Mouse (Mus musculus): ENCODE results near the gene Fntb. TPM values are rescaled to one million over a fixed set of nuclear protein-coding genes. Genes with fewer than 3 reads are reported as not detected.
A peak's percentile ranks its signal among the peaks of the same experiment; 100 is the strongest.

The Fntb gene
- polyA plus RNA-seq, 1 experiment = 23.8 TPM

DNA sequence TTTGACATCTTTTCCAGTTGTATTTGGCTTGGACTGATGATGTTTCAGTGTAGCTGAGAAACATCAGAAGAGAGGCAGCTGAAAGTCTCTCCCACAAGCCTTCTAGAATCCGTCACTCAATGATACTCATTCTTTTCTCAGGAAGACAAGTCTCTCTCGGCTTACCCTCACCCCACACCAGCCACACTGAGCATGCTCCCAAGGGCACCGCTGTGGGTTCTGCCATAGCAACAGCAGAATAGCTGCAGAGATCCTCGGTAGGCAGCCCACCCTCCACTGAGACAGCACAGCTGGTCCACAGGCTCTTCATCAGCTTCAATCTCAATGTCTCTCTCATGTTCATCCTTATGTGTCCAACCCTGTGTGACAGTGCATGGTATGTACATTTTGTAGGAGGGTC is 59.9 kb downstream of the Fntb start:
- no peak for TF ChIP-seq CEBPB (IDR thresholded peaks at IDR 0.05; ENCODE audit: insufficient read depth, poor library complexity, severe bottlenecking)
- TF ChIP-seq POLR2AphosphoS2 (IDR thresholded peaks at IDR 0.05; ENCODE audit: insufficient read length, low read depth) = no peak
- no peak for TF ChIP-seq MAX (IDR thresholded peaks at IDR 0.05; ENCODE audit: low read depth)
- no peak for TF ChIP-seq USF1 (IDR thresholded peaks at IDR 0.05; ENCODE audit: low read depth)
- no peak for TF ChIP-seq TCF3 (IDR thresholded peaks at IDR 0.05; ENCODE audit: insufficient read length, low read depth)
- TF ChIP-seq TCF12 (IDR thresholded peaks at IDR 0.05; ENCODE audit: insufficient read depth, poor library complexity, severe bottlenecking) = no peak
- TF ChIP-seq E2F4 (IDR thresholded peaks at IDR 0.05; ENCODE audit: insufficient read depth) = no peak
- no peak for TF ChIP-seq POLR2A (IDR thresholded peaks at IDR 0.05; ENCODE audit: insufficient read length, low read depth)
- no peak for TF ChIP-seq REST (IDR thresholded peaks at IDR 0.05; ENCODE audit: insufficient read depth, insufficient read length)
- no peak for TF ChIP-seq MYOD1 (IDR thresholded peaks at IDR 0.05; ENCODE audit: control insufficient read depth in 1 of 3, insufficient read length in 2 of 3, low read depth in 2 of 3)
- TF ChIP-seq SRF (IDR thresholded peaks at IDR 0.05; ENCODE audit: control insufficient read depth, insufficient read length, low read depth) = no peak
- no peak for TF ChIP-seq MYOG (IDR thresholded peaks at IDR 0.05; ENCODE audit: control insufficient read depth in 1 of 3, insufficient read depth in 1 of 3, insufficient read length in 2 of 3, low read depth in 2 of 3)
- H3K27me3 ChIP-seq (ENCODE audit: control insufficient read depth, insufficient read depth, insufficient read length) = peaks cover 30% of the 10 kb centered on the region

DNA sequence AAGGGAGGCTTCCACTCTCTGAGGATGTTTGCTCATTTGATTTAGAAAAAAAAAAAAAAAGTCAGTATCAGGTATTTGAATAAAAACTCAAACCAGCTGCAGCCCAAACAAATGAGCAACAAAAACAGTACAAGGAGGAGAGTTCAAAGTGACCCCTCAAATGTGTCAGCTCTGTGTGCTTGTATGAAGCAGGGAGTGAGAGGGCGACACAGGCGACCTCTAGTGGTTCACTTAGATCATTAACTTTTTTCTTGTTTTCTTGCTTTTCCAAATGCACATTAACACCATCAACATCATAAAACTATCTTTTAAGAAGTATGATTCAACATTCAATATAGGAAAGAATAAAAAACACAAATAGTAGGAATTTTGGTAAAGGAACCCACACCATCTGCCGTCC is 67.3 kb downstream of the Fntb start:
- H3ac ChIP-seq (ENCODE audit: control insufficient read depth, insufficient read length) = no peak overlapping the region
- H3K4me3 ChIP-seq = no peak overlapping the region
- H3K4me2 ChIP-seq (ENCODE audit: low read depth) = no peak overlapping the region
- H3K79me2 ChIP-seq (ENCODE audit: control insufficient read depth, insufficient read depth) = no peaks in the 10 kb centered on the region
- peaks cover 6% of the 10 kb centered on the region for H3K27me3 ChIP-seq (ENCODE audit: control insufficient read depth, insufficient read depth, insufficient read length)
- no peak for TF ChIP-seq POLR2AphosphoS2 (IDR thresholded peaks at IDR 0.05; ENCODE audit: insufficient read length, low read depth)
- H3K36me3 ChIP-seq (ENCODE audit: control insufficient read depth, insufficient read depth) = no peaks in the 10 kb centered on the region

More for the DNA sequence above, 59.9 kb downstream of the Fntb start:
- no peaks in the 10 kb centered on the region for H3K79me2 ChIP-seq (ENCODE audit: control insufficient read depth, insufficient read depth)
- H3K4me3 ChIP-seq = no peak overlapping the region
- H3K36me3 ChIP-seq (ENCODE audit: control insufficient read depth, insufficient read depth) = no peaks in the 10 kb centered on the region
- H3ac ChIP-seq (ENCODE audit: control insufficient read depth, insufficient read length) = no peak overlapping the region
- H3K4me2 ChIP-seq (ENCODE audit: low read depth) = no peak overlapping the region

DNA sequence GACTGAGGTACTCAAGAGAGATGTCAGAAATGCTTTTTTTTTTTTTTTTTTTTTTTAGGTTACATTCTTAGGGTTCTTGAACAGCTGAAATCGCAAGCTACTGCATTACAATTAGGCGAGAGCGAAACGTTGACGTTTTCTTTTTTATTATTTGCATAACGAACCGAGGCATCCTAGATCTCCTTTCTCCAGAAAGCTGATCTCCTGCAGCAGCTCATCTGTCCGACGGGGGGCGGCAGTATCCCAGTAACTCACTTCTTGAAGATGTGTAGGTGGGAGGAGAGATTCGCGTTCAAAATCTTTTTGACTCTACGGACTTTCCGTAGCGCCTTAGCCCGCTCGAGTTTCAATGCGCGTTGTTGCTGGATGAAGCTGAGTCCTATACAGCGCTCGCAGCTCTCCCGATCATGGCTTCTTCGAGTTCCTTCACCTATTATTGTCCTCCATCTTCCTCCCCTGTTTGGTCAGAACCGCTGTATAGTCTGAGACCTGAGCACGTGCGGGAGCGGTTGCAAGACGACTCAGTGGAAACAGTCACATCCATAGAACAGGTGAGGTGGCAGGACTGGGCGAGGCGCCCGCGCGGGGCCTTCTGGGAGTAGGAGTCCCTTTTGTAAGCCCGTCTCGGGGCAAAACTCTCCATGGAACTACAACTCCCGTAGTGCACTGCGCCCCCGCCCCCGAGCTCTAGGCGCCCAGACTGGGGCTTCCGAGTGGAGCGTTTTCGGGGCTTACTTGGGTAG is 71.9 kb downstream of the Fntb start:
- Histone ChIP-seq H3K4me3 (peak overlapping the region; percentile 75), H3K79me2 (ENCODE audit: control insufficient read depth, insufficient read depth) (peaks cover 16% of the 10 kb centered on the region), H3ac (ENCODE audit: control insufficient read depth, insufficient read length) (no peak overlapping the region), H3K27me3 (ENCODE audit: control insufficient read depth, insufficient read depth, insufficient read length) (no peaks in the 10 kb centered on the region), H3K4me2 (ENCODE audit: low read depth) (peak overlapping the region; percentile 56), H3K36me3 (ENCODE audit: control insufficient read depth, insufficient read depth) (no peaks in the 10 kb centered on the region)
- no peak for TF ChIP-seq USF1 (IDR thresholded peaks at IDR 0.05; ENCODE audit: low read depth)
- TF ChIP-seq REST (IDR thresholded peaks at IDR 0.05; ENCODE audit: insufficient read depth, insufficient read length) = no peak
- TF ChIP-seq SRF (IDR thresholded peaks at IDR 0.05; ENCODE audit: control insufficient read depth, insufficient read length, low read depth) = no peak
- peak in 2 of 3 experiments; percentile 26 to 68 for TF ChIP-seq MYOG (IDR thresholded peaks at IDR 0.05; ENCODE audit: control insufficient read depth in 1 of 3, insufficient read depth in 1 of 3, insufficient read length in 2 of 3, low read depth in 2 of 3)
- peak; percentile 44 for TF ChIP-seq POLR2A (IDR thresholded peaks at IDR 0.05; ENCODE audit: insufficient read length, low read depth)
- peak; percentile 7 for TF ChIP-seq POLR2AphosphoS2 (IDR thresholded peaks at IDR 0.05; ENCODE audit: insufficient read length, low read depth)
- no peak for TF ChIP-seq CEBPB (IDR thresholded peaks at IDR 0.05; ENCODE audit: insufficient read depth, poor library complexity, severe bottlenecking)
- TF ChIP-seq MYOD1 (IDR thresholded peaks at IDR 0.05; ENCODE audit: control insufficient read depth in 1 of 3, insufficient read length in 2 of 3, low read depth in 2 of 3) = peak in 2 of 3 experiments; percentile 59 to 67
- TF ChIP-seq TCF3 (IDR thresholded peaks at IDR 0.05; ENCODE audit: insufficient read length, low read depth) = no peak
- no peak for TF ChIP-seq TCF12 (IDR thresholded peaks at IDR 0.05; ENCODE audit: insufficient read depth, poor library complexity, severe bottlenecking)
- peak; percentile 60 for TF ChIP-seq E2F4 (IDR thresholded peaks at IDR 0.05; ENCODE audit: insufficient read depth)
- peak; percentile 7 for TF ChIP-seq MAX (IDR thresholded peaks at IDR 0.05; ENCODE audit: low read depth)

DNA sequence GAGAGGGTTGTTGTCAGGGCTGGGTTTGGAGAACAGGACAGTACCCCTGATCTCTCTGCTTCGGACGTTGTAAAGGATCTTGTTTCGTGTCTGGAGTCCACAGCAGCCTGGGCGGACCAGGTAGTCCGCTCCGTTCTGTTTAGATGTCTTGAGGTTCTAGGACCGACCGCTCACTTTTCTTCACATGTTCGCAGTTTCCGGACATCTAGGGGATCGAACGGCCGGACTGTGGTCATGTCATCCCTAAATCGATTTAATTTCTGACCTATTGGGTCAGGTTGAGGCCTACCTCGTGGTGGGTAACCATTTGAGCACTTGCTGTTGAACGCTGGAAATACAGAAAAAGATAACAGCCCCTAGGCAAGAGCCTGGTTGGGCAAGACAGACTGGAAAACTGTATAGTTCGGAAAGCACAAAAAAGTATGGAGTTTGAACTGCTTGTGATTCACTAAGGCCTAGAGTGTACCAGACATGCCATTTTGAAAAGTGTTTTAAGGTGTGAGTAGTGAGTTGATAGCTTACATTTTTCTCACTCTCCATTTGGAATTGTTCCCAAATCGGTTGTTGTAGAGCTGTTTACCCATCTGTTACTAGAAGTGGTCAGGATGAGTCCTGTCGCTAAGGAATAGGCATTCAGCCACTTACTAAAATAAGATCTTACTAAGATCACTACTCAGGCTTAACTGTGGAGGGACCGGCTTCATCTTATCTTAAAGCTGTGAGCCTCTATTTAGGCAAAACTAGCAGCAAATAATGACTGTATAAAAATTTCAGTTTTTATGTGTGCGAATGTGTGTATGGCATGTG is 72.7 kb downstream of the Fntb start:
- Histone ChIP-seq H3ac (ENCODE audit: control insufficient read depth, insufficient read length) (no peak overlapping the region), H3K4me2 (ENCODE audit: low read depth) (peak overlapping the region; percentile 78), H3K36me3 (ENCODE audit: control insufficient read depth, insufficient read depth) (no peaks in the 10 kb centered on the region), H3K79me2 (ENCODE audit: control insufficient read depth, insufficient read depth) (peaks cover 16% of the 10 kb centered on the region), H3K4me3 (peak overlapping the region; percentile 75), H3K27me3 (ENCODE audit: control insufficient read depth, insufficient read depth, insufficient read length) (no peaks in the 10 kb centered on the region)
- TF ChIP-seq E2F4 (IDR thresholded peaks at IDR 0.05; ENCODE audit: insufficient read depth) (no peak), MYOD1 (IDR thresholded peaks at IDR 0.05; ENCODE audit: control insufficient read depth in 1 of 3, insufficient read length in 2 of 3, low read depth in 2 of 3) (no peak), MYOG (IDR thresholded peaks at IDR 0.05; ENCODE audit: control insufficient read depth in 1 of 3, insufficient read depth in 1 of 3, insufficient read length in 2 of 3, low read depth in 2 of 3) (no peak), POLR2A (IDR thresholded peaks at IDR 0.05; ENCODE audit: insufficient read length, low read depth) (peak; percentile 43), CEBPB (IDR thresholded peaks at IDR 0.05; ENCODE audit: insufficient read depth, poor library complexity, severe bottlenecking) (no peak), POLR2AphosphoS2 (IDR thresholded peaks at IDR 0.05; ENCODE audit: insufficient read length, low read depth) (no peak)

Data from myocyte (in vitro differentiated cells).